Mouse (Mus musculus) megakaryocyte, embryonic 14.5 days (primary cell): Measurements from ENCODE around the gene Tgfbr2.

Experiments
- FLI1 ChIP-seq: IDR thresholded peaks from 2 replicates; pipeline ENCODE4 v1.6.1; 2012; ENCODE audit warnings: low read length, inconsistent platforms, mixed read lengths
- GATA1 ChIP-seq: IDR thresholded peaks from 3 replicates; pipeline ENCODE4 v1.6.1; 2012; ENCODE audit warnings: mixed read lengths, low read length, inconsistent platforms, borderline replicate concordance

DNA sequence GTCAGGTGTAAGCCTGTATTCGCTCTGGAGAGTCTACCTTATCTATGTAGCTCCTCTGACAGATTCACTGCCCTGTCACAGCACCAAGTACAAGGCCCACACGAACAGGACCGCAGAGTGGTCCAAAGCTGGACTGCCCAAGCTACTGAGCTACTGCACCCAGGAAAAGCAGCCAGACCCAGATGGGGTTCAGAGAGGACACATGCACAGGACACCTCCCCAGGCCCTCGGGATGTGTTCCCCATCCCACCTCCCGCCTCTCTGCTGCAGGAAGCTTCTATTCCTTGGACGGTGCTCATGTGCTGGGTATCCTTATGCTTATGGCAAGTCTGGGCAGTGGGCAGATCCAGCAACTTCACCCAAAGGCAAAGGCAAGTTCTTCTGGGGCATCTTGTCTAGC lies 34.7 kb downstream of the Tgfbr2 start:
- TF ChIP-seq FLI1 (no peak), GATA1 (no peak)
